Mouse (Mus musculus): ENCODE data around the gene Alg5. TPM values are rescaled to one million over a fixed set of nuclear protein-coding genes. Genes with fewer than 3 reads are reported as not detected.

The Alg5 gene
- polyA plus RNA-seq, 1 experiment from 2014 or later: 65.8 TPM

DNA sequence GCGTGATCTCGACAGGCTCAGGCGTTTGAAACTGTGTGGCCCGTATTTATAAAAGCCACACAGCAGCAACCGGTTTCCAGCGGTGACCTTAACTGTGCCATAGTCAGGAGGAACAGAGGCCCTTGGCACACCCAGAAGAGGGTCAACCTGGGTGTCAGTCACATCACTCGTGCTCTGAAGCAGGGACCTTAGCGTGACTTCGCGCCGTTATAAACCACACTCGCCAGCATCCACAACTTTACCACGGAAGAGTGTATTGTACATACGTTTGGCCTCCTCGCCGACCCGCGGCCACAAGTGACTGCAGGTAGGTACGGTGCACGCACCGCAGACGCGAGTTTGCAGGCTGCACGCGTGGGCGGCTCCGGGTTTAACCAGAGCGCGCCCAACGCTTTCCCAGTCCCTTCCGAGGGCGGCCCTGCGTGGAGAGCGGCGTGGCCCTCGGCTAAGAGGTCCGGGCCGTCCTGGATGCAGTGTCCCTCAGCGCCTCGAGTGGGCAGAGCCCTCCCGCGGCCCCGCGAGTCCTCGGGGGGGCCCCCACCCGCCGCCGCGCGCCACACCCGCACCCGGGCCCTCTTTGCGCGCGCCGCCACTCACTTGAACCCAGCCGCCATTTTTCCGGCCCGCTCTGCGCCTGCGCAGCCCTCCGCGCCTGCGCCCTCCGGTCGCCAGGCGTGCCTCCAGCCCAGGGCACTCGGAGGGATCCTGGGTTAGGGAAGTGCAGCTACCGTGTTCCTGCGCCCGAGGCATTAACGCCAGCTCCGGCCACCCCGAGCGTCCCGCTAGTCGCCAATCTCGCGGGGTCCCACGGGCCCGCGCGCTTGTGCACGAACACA, 710 bp upstream of the Alg5 start:
- DNase-seq (ENCODE audit: low spot score) (peak; percentile 91), ATAC-seq (peak; percentile 94)
- 3% methylated on average over 60 of the region's 84 CpGs for WGBS
- H3K36me3 ChIP-seq (ENCODE audit: insufficient read depth, low read length): peaks cover 5% of the 10 kb centered on the region; the same call in 1 of the 2 replicates
- no peak; the same call in 1 of the 2 replicates for TF ChIP-seq CTCF (IDR thresholded peaks at IDR 0.05)
- no peak for TF ChIP-seq EP300 (IDR thresholded peaks at IDR 0.05)
- H3K4me1 ChIP-seq (ENCODE audit: insufficient read depth, low read depth, low read length): peaks cover 4% of the 10 kb centered on the region
- H3K9me3 ChIP-seq (ENCODE audit: low read length): no peaks in the 10 kb centered on the region
- peak overlapping the region; percentile 98 for H3K27ac ChIP-seq (ENCODE audit: low read length)
- H3K27me3 ChIP-seq (replicated peaks; ENCODE audit: insufficient read depth, low read length): no peaks in the 10 kb centered on the region
- H3K4me3 ChIP-seq (ENCODE audit: low read depth, low read length): peak overlapping the region; percentile 80
- H3K9ac ChIP-seq (replicated peaks; ENCODE audit: low read depth): peak overlapping the region; percentile 88
- peak overlapping the region; percentile 86 for H3K4me2 ChIP-seq (replicated peaks; ENCODE audit: low read depth, low read length)

DNA sequence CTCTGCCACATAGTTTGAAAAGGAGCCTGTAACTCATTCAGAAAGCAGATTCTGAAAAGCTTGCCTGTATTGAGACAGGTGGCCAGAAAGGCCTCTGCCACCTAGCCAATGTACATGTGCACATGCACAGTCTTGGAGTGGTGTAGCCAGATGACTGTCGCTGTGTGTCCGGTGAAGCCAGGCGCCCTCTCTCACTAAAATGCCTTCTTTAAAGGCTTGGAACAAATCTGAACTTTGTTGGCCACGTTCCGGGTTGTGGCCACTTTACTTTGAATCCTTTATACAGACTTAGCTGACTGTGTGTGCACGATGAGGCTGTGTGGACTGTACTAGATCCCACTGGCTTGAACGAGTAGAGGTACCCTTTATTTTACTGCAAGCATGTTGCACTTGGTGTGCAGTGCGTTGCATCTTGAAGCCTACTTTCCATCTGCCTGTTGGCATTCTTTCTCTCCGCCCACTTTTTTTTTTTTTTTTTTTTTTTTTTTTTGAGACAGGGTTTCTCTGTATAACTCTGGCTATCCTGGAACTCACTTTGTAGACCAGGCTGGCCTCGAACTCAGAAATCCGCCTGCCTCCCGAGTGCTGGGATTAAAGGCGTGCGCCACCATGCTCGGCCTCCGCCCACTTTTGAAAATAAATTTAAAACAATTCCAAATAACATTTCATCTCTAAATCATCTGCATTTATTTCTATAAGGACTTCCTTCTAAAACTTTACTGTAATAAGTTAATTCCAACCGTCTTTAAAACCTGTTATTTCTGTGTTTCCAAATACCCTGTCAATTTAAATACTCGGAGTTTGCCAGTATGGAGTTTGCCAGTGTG, 975 bp downstream of the Alg5 start:
- Histone ChIP-seq H3K9me3 (ENCODE audit: low read length) (no peaks in the 10 kb centered on the region), H3K4me2 (replicated peaks; ENCODE audit: low read depth, low read length) (peak overlapping the region; percentile 86), H3K4me3 (ENCODE audit: low read depth, low read length) (peak overlapping the region; percentile 80), H3K4me1 (ENCODE audit: insufficient read depth, low read depth, low read length) (peaks cover 4% of the 10 kb centered on the region), H3K36me3 (ENCODE audit: insufficient read depth, low read length) (peaks cover 4% of the 10 kb centered on the region; the same call in 1 of the 2 replicates), H3K9ac (replicated peaks; ENCODE audit: low read depth) (peak overlapping the region; percentile 88), H3K27me3 (replicated peaks; ENCODE audit: insufficient read depth, low read length) (no peaks in the 10 kb centered on the region), H3K27ac (ENCODE audit: low read length) (peak overlapping the region; percentile 98; the same call in 1 of the 2 replicates)
- no peak for ATAC-seq
- TF ChIP-seq EP300 (IDR thresholded peaks at IDR 0.05) (no peak), CTCF (IDR thresholded peaks at IDR 0.05) (no peak)
- 45% methylated on average over 18 of the region's 18 CpGs for WGBS
- no peak for DNase-seq (ENCODE audit: low spot score)

- Histone ChIP-seq H3K36me3 (ENCODE audit: insufficient read depth, low read length) (peaks cover 14% of the 10 kb centered on the region; the same call in 1 of the 2 replicates), H3K9ac (replicated peaks; ENCODE audit: low read depth) (no peak overlapping the region), H3K4me2 (replicated peaks; ENCODE audit: low read depth, low read length) (no peak overlapping the region), H3K4me1 (ENCODE audit: insufficient read depth, low read depth, low read length) (peaks cover 4% of the 10 kb centered on the region), H3K27ac (ENCODE audit: low read length) (no peak overlapping the region), H3K9me3 (ENCODE audit: low read length) (no peaks in the 10 kb centered on the region), H3K4me3 (ENCODE audit: low read depth, low read length) (no peak overlapping the region), H3K27me3 (replicated peaks; ENCODE audit: insufficient read depth, low read length) (no peaks in the 10 kb centered on the region)
- WGBS: 84% methylated on average over 8 of the region's 8 CpGs
- TF ChIP-seq EP300 (IDR thresholded peaks at IDR 0.05) (peak; percentile 52; the same call in 1 of the 2 replicates), CTCF (IDR thresholded peaks at IDR 0.05) (no peak)
- no peak for ATAC-seq
- peak; percentile 42 for DNase-seq (ENCODE audit: low spot score)
Measured at GRCm38 (mm10) chr3:54737317-54737716, 2.0 kb downstream of the Alg5 start.

DNA sequence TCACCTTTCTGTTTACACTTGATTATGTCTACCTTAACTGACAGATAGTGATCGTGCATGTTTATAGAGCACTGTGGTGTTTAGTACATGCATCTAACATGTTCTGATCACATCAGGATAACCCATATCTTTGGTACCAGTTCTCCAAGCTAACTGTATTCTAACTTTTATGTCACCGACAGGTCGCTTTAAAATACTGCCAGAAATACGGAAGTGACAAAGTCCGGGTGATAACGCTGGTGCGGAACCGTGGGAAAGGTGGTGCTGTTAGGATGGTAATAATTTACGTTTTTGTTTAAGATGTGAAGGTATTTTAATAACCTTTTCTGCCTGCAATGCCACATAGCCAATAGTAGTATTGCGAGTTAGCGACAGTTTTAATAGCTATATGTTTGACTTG, 6.6 kb downstream of the Alg5 start:
- ATAC-seq (no peak), DNase-seq (ENCODE audit: low spot score) (no peak)
- WGBS: 95% methylated on average over 11 of the region's 11 CpGs
- Histone ChIP-seq H3K36me3 (ENCODE audit: insufficient read depth, low read length) (peaks cover 28% of the 10 kb centered on the region; the same call in 1 of the 2 replicates), H3K4me2 (replicated peaks; ENCODE audit: low read depth, low read length) (no peak overlapping the region), H3K27ac (ENCODE audit: low read length) (no peak overlapping the region), H3K9me3 (ENCODE audit: low read length) (no peaks in the 10 kb centered on the region), H3K4me3 (ENCODE audit: low read depth, low read length) (no peak overlapping the region), H3K9ac (replicated peaks; ENCODE audit: low read depth) (no peak overlapping the region), H3K27me3 (replicated peaks; ENCODE audit: insufficient read depth, low read length) (no peaks in the 10 kb centered on the region), H3K4me1 (ENCODE audit: insufficient read depth, low read depth, low read length) (no peaks in the 10 kb centered on the region)
- no peak for TF ChIP-seq EP300 (IDR thresholded peaks at IDR 0.05)
- no peak for TF ChIP-seq CTCF (IDR thresholded peaks at IDR 0.05)

- Histone ChIP-seq H3K27me3 (replicated peaks; ENCODE audit: insufficient read depth, low read length) (no peaks in the 10 kb centered on the region), H3K27ac (ENCODE audit: low read length) (no peak overlapping the region), H3K4me1 (ENCODE audit: insufficient read depth, low read depth, low read length) (no peaks in the 10 kb centered on the region), H3K9ac (replicated peaks; ENCODE audit: low read depth) (no peak overlapping the region), H3K9me3 (ENCODE audit: low read length) (no peaks in the 10 kb centered on the region), H3K4me3 (ENCODE audit: low read depth, low read length) (no peak overlapping the region), H3K4me2 (replicated peaks; ENCODE audit: low read depth, low read length) (no peak overlapping the region), H3K36me3 (ENCODE audit: insufficient read depth, low read length) (peaks cover 53% of the 10 kb centered on the region; the same call in 1 of the 2 replicates)
- ATAC-seq (peak; percentile 57), DNase-seq (ENCODE audit: low spot score) (peak; percentile 50)
- TF ChIP-seq EP300 (IDR thresholded peaks at IDR 0.05) (no peak), CTCF (IDR thresholded peaks at IDR 0.05) (peak; percentile 69)
- 56% methylated on average over 5 of the region's 5 CpGs for WGBS
Measured at GRCm38 (mm10) chr3:54745799-54746198, 10.5 kb downstream of the Alg5 start.

DNA sequence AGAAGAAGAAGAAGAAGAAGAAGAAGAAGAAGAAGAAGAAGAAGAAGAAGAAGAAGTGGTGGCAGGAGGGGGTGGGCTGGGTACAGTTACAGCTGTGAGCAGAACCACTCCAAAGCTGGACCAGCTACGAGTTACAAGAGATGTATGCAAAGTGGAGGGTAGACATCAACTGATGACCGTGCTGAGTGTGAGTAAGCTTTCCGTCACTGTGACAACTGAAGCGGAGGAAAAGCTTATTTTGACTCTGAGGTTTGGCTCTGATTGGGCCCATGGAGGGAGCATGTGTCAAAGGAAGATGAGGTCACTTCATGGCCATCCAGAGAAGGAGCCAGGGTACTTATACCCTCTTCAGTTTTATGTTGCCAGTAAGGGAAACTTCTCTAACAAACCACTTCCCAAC, 18.1 kb downstream of the Alg5 start:
- Histone ChIP-seq H3K9ac (replicated peaks; ENCODE audit: low read depth) (no peak overlapping the region), H3K36me3 (ENCODE audit: insufficient read depth, low read length) (peaks cover 12% of the 10 kb centered on the region; the same call in 1 of the 2 replicates), H3K9me3 (ENCODE audit: low read length) (no peaks in the 10 kb centered on the region), H3K27me3 (replicated peaks; ENCODE audit: insufficient read depth, low read length) (no peaks in the 10 kb centered on the region), H3K27ac (ENCODE audit: low read length) (no peak overlapping the region), H3K4me1 (ENCODE audit: insufficient read depth, low read depth, low read length) (peaks cover 2% of the 10 kb centered on the region; the same call in 1 of the 2 replicates), H3K4me2 (replicated peaks; ENCODE audit: low read depth, low read length) (no peak overlapping the region), H3K4me3 (ENCODE audit: low read depth, low read length) (no peak overlapping the region)
- no peak for DNase-seq (ENCODE audit: low spot score)
- WGBS: 61% methylated on average over 4 of the region's 4 CpGs
- no peak for ATAC-seq
- TF ChIP-seq EP300 (IDR thresholded peaks at IDR 0.05) (no peak), CTCF (IDR thresholded peaks at IDR 0.05) (no peak)

All from lung, postnatal 0 days (tissue).